Mouse (Mus musculus) liver, adult 2 months (tissue): ENCODE results near the gene Evi5. TPM values are rescaled to one million over a fixed set of nuclear protein-coding genes. Genes with fewer than 3 reads are reported as not detected.

ENCODE experiments used
- DNase-seq: peaks from one replicate; pipeline ENCODE4 v3.0.0-alpha.2; 2011; ENCODE audit warnings: low read depth, low spot score; ENCODE audit errors: extremely low read depth
- H3K27ac ChIP-seq: fragments of 200-500 bp; replicated peaks from 2 replicates; pipeline ENCODE4 v1.5.1; 2012; ENCODE audit warnings: low read depth, mild to moderate bottlenecking, control low read depth, inconsistent platforms, low read length; ENCODE audit not compliant: insufficient read depth
- H3K27me3 ChIP-seq: fragments of 200-500 bp; 2 replicates; pipeline ENCODE4 v1.6.1; 2012; ENCODE audit warnings: mild to moderate bottlenecking, moderate library complexity, low read length, inconsistent platforms; ENCODE audit not compliant: control insufficient read depth, insufficient read depth
- H3K36me3 ChIP-seq: fragments of 200-500 bp; 2 replicates; pipeline ENCODE4 v1.6.1; 2012; ENCODE audit warnings: low read length, inconsistent platforms; ENCODE audit not compliant: control insufficient read depth, insufficient read depth
- H3K4me1 ChIP-seq: fragments of 200-500 bp; 2 replicates; pipeline ENCODE4 v1.6.1; 2011; ENCODE audit warnings: low read length; ENCODE audit not compliant: control insufficient read depth, insufficient read depth
- H3K4me3 ChIP-seq: fragments of 200-500 bp; 2 replicates; pipeline ENCODE4 v1.5.1; 2011; ENCODE audit warnings: low read depth, mild to moderate bottlenecking, control low read depth, low read length, moderate library complexity; ENCODE audit not compliant: insufficient read depth
- H3K79me2 ChIP-seq: fragments of 200-500 bp; 2 replicates; pipeline ENCODE4 v1.6.1; 2012; ENCODE audit warnings: inconsistent platforms, mild to moderate bottlenecking, low read length, moderate library complexity; ENCODE audit not compliant: control insufficient read depth, insufficient read depth
- H3K9ac ChIP-seq: fragments of 200-500 bp; 2 replicates; pipeline ENCODE4 v1.6.1; 2012; ENCODE audit warnings: low read depth, mild to moderate bottlenecking, control low read depth, inconsistent platforms, low read length
- CTCF ChIP-seq: fragments of 200-500 bp; IDR thresholded peaks from 2 replicates; pipeline ENCODE4 v1.5.1; 2011; ENCODE audit warnings: low read depth, low read length, control low read depth
- POLR2A ChIP-seq: fragments of 200-500 bp; IDR thresholded peaks from 2 replicates; pipeline ENCODE4 v1.6.1; 2011; ENCODE audit warnings: low read length, control low read depth; ENCODE audit not compliant: insufficient read depth; ENCODE audit errors: extremely low read depth
- WGBS: fragments of 180-500 bp; shearing (Covaris S2); methylation state at CpG from one replicate; pipeline ENCODE4 v1.1.7; 2018; 5-methylcytosine and 5-hydroxymethylcytosine counted together
- polyA plus RNA-seq: library from polyadenylated mRNA; depleted of rRNA; stranded (reverse); fragments of >200 nt; gene quantifications from 2 replicates; pipeline ENCODE4 v1.2.3, GENCODE M21; 2012
- total RNA-seq: library from RNA; depleted of rRNA; stranded (reverse); fragments of >200 nt; gene quantifications from 2 replicates; pipeline ENCODE4 v1.2.3, GENCODE M21; 2014

Evi5 gene
- total and polyA plus RNA-seq, 2 experiments = 29.0 to 118 TPM

DNA sequence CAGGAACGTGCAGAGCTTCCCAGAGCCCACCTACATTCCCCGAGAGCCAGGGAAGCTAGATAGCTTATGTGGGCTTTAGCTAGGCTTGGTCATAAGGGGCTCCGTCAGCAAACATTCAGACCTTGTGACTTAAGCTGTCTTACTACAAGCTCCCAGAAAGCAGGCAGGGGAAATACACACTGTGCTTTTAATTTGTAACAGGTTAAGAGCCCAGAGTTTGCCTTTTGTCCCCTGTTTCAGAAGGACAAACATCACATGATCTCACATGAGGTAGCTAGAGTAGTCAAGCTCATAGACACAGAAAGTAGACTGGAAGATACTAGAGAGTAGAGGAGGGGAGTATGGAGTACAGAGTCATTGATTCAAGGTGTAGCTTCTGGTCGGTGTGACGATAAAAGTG, 5.8 kb upstream of the Evi5 start:
- no peak overlapping the region; the same call in 1 of the 2 replicates for H3K4me3 ChIP-seq
- no peak for TF ChIP-seq POLR2A
- no peak for TF ChIP-seq CTCF

DNA sequence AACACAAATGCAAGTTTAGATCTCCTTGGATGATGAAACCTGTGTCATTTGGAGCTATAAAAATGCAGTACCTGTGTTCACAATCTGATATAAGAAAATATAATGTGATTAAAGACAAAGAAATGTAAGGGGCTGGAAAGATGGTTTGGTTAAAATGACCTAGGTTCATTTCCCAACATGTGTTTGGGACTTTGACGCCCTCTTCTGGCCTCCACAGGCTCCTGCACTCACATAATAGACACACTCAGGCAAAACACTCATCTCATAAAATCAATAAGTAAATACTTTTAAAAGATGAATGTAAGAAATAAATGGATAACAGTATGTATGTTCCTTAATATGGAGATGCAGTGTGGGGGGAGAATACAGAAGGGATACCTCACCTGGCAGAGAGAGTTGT, 2.1 kb upstream of the Evi5 start:
- Histone ChIP-seq H3K27me3 (no peaks in the 10 kb centered on the region), H3K79me2 (peaks cover 10% of the 10 kb centered on the region; the same call in 1 of the 2 replicates), H3K4me1 (peaks cover 8% of the 10 kb centered on the region), H3K36me3 (no peaks in the 10 kb centered on the region), H3K27ac (no peak overlapping the region), H3K4me3 (no peak overlapping the region), H3K9ac (no peak overlapping the region)
- no peak for DNase-seq
- TF ChIP-seq CTCF (peak; percentile 13; the same call in 1 of the 2 replicates), POLR2A (no peak)
- 97% methylated on average over 1 of the region's 1 CpGs for WGBS

More for the DNA sequence above, 5.8 kb upstream of the Evi5 start:
- Histone ChIP-seq H3K36me3 (no peaks in the 10 kb centered on the region), H3K27me3 (no peaks in the 10 kb centered on the region), H3K27ac (peak overlapping the region; percentile 100), H3K9ac (peak overlapping the region; percentile 80), H3K79me2 (no peaks in the 10 kb centered on the region), H3K4me1 (no peaks in the 10 kb centered on the region; the same call in 1 of the 2 replicates)
- DNase-seq = peak; percentile 99
- WGBS = 14% methylated on average over 5 of the region's 5 CpGs

DNA sequence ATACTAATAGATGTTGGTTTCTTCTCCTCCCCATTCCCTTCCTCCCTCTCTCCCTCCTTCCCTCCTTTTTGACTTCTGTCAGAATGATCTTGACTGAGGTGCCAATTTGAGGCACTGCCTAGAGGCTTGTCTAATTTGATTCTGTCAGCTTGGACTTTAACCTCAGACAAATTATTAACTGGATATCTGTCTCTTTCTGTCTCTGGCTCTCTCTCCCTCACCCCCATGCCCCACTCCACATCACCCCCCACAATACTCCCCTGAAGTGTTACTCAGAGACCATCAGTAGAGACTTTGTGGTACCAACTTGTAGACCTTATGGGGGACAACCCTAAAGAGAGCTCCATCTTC, 329 bp upstream of the Evi5 start:
- H3K27ac ChIP-seq = peak overlapping the region; percentile 41
- H3K4me3 ChIP-seq = no peak overlapping the region

DNA sequence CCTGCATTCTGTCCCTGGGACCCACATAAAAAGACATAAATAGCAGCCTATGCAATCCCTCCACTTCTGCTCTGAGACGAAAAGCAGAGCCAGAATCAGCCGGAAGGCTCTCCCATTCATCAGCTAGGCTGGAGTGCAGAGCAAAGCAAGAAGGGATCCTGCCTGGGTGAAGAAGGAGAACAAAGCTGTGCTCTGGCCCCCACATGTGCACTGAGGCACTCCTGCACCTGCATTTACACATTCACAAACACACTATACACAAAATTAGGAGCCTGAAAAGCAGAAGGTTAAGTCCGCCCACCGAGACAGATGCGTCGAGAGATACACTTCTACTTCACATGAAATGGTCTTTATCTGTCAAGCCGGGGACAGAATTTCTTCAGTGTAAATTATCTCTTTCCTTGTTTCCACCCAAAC, 1.0 kb downstream of the Evi5 start:
- no peak for TF ChIP-seq CTCF
- no peak for TF ChIP-seq POLR2A
- Histone ChIP-seq H3K36me3 (0 out of 2 replicates have a peak, but pooled peaks cover 2% of the 10 kb centered on the region), H3K4me1 (peaks cover 11% of the 10 kb centered on the region), H3K79me2 (peaks cover 10% of the 10 kb centered on the region; the same call in 1 of the 2 replicates), H3K4me3 (peak overlapping the region; percentile 60), H3K27ac (peak overlapping the region; percentile 56), H3K9ac (peak overlapping the region; percentile 69), H3K27me3 (no peaks in the 10 kb centered on the region)
- WGBS = 26% methylated on average over 7 of the region's 7 CpGs
- peak; percentile 27 for DNase-seq

More for the DNA sequence above, 329 bp upstream of the Evi5 start:
- Histone ChIP-seq H3K79me2 (peaks cover 10% of the 10 kb centered on the region; the same call in 1 of the 2 replicates), H3K27me3 (no peaks in the 10 kb centered on the region), H3K36me3 (0 out of 2 replicates have a peak, but pooled peaks cover 2% of the 10 kb centered on the region), H3K9ac (no peak overlapping the region; the same call in 1 of the 2 replicates), H3K4me1 (peaks cover 8% of the 10 kb centered on the region)
- TF ChIP-seq CTCF = no peak
- no peak for TF ChIP-seq POLR2A
- DNase-seq = peak; percentile 90

DNA sequence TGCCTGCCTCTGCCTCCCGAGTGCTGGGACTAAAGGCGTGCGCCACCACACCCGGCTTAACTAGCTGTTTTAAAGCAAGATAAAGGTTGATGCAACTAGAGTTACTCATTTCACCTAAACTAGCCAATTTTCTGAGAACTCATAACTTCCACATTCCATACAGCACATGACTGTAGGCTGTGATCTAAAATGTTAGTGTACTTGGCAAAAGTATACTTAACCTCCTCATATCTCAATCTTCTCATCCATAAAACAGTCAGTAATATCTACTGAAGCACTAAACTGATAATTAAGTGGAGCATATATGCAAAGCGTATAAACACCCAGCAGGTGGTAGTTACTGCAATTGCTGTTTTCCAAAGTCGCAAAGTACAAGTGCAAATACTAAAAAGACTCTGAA, 1.6 kb downstream of the Evi5 start:
- peaks cover 11% of the 10 kb centered on the region for H3K4me1 ChIP-seq

DNA sequence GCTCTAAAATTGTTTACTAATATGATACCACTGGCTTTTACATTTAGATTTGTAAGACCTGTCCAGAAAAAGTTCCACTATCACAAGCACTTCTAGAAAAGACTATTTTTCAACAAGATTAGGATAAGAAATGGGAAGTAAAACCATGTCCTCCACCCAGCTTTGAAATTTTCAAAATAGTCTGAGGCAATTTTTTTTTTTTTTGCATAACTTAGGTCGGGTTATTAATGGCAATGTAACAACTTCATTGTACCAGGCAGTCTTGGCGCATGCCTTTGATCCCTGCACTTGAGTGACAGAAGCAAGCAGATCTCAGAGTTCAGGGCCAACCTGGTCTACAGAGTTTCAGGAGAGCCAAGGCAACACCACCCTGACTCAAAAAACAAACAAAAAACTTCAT, 5.2 kb downstream of the Evi5 start:
- 0 out of 2 replicates have a peak, but pooled peaks cover 2% of the 10 kb centered on the region for H3K36me3 ChIP-seq
- no peak overlapping the region for H3K9ac ChIP-seq
- 24% methylated on average over 2 of the region's 2 CpGs for WGBS
- peak; percentile 62 for DNase-seq
- no peak overlapping the region for H3K4me3 ChIP-seq
- H3K27ac ChIP-seq = no peak overlapping the region
- peaks cover 28% of the 10 kb centered on the region; the same call in 1 of the 2 replicates for H3K79me2 ChIP-seq
- peaks cover 21% of the 10 kb centered on the region for H3K4me1 ChIP-seq
- no peak for TF ChIP-seq POLR2A
- no peak for TF ChIP-seq CTCF
- no peaks in the 10 kb centered on the region for H3K27me3 ChIP-seq

More for the DNA sequence above, 1.6 kb downstream of the Evi5 start:
- no peaks in the 10 kb centered on the region for H3K27me3 ChIP-seq
- H3K9ac ChIP-seq = no peak overlapping the region
- DNase-seq = no peak
- H3K79me2 ChIP-seq = peaks cover 12% of the 10 kb centered on the region; the same call in 1 of the 2 replicates
- no peak overlapping the region for H3K27ac ChIP-seq
- 86% methylated on average over 6 of the region's 6 CpGs for WGBS
- 0 out of 2 replicates have a peak, but pooled peaks cover 2% of the 10 kb centered on the region for H3K36me3 ChIP-seq
- no peak overlapping the region; the same call in 1 of the 2 replicates for H3K4me3 ChIP-seq
- TF ChIP-seq CTCF = no peak
- TF ChIP-seq POLR2A = no peak
